Comparison of ENCODE assay signal across 11 mouse cellular contexts in genomic region chr15:73933662-73934108, GRCm38 (mm10).
DNase-seq lines count a peak whose midpoint lies in the region; ATAC-seq lines count a peak whose summit lies in the region.
"Had no signal": no experiment of that assay in that cellular context is flagged by ENCODE, and none has a peak within 500 bp of the region (broad histone marks: within the 10 kb centered on the region; RNA-seq: fewer than 3 reads in every experiment).

No protein-coding gene starts in this region.

- ATAC-seq in heart, embryonic 12.5 days (ENCODE audit: insufficient number of reproducible peaks, low FRiP score): peak; percentile 58
- ATAC-seq in embryonic facial prominence, embryonic 14.5 days (ENCODE audit: low read depth): no peak
- peak; percentile 68; the same call in 1 of the 2 replicates for ATAC-seq in hindbrain, embryonic 15.5 days (ENCODE audit: low FRiP score, low read depth)
- peak; percentile 38; the same call in 1 of the 2 replicates for ATAC-seq in neural tube, embryonic 12.5 days (ENCODE audit: low FRiP score, low read depth)
- no peak for ATAC-seq in kidney, embryonic 15.5 days (replicated peaks; ENCODE audit: low FRiP score)

- no peak overlapping the region for H3K4me2 ChIP-seq in heart, embryonic 12.5 days
- no peak overlapping the region for H3K4me2 ChIP-seq in embryonic facial prominence, embryonic 14.5 days (ENCODE audit: low read depth, low read length)
- H3K4me2 ChIP-seq in hindbrain, embryonic 15.5 days: no peak overlapping the region
- H3K4me2 ChIP-seq in neural tube, embryonic 12.5 days (replicated peaks): no peak overlapping the region
- H3K4me2 ChIP-seq in kidney, embryonic 15.5 days: no peak overlapping the region

- no peak for DNase-seq in heart, adult 9 months (ENCODE audit: low spot score in 2 of 2)
- DNase-seq in embryonic facial prominence, embryonic 14.5 days (ENCODE audit: low spot score): peak; percentile 20
- no peak for DNase-seq in frontal cortex, adult 2 months (ENCODE audit: extremely low spot score in 1 of 2, low spot score in 1 of 2)
- no peak for DNase-seq in layer of hippocampus, postnatal 36 days
- DNase-seq: kidney, adult 8-10 months; liver had no signal

- H3K4me1 ChIP-seq in heart, embryonic 12.5 days (replicated peaks): peaks cover 12% of the 10 kb centered on the region
- no peaks in the 10 kb centered on the region for H3K4me1 ChIP-seq in embryonic facial prominence, embryonic 14.5 days (ENCODE audit: control insufficient read depth, insufficient read depth, low read length)
- H3K4me1 ChIP-seq in hindbrain, embryonic 15.5 days (replicated peaks): peaks cover 11% of the 10 kb centered on the region
- peaks cover 19% of the 10 kb centered on the region for H3K4me1 ChIP-seq in neural tube, embryonic 12.5 days
- H3K4me1 ChIP-seq in kidney, embryonic 15.5 days: no peaks in the 10 kb centered on the region

- H3K27ac ChIP-seq in heart, embryonic 12.5 days (ENCODE audit: poor library complexity, severe bottlenecking): no peak overlapping the region
- no peak overlapping the region for H3K27ac ChIP-seq in embryonic facial prominence, embryonic 14.5 days (replicated peaks; ENCODE audit: low read depth, low read length)
- H3K27ac ChIP-seq in hindbrain, embryonic 15.5 days (replicated peaks): no peak overlapping the region
- H3K27ac ChIP-seq in neural tube, embryonic 12.5 days: no peak overlapping the region
- no peak overlapping the region for H3K27ac ChIP-seq in kidney, embryonic 15.5 days
- H3K27ac ChIP-seq: macrophage had no signal

- H3K9me3 ChIP-seq in heart, embryonic 12.5 days (replicated peaks): no peaks in the 10 kb centered on the region
- no peaks in the 10 kb centered on the region for H3K9me3 ChIP-seq in embryonic facial prominence, embryonic 14.5 days (ENCODE audit: control insufficient read depth, low read length)
- no peaks in the 10 kb centered on the region for H3K9me3 ChIP-seq in hindbrain, embryonic 15.5 days
- no peaks in the 10 kb centered on the region for H3K9me3 ChIP-seq in neural tube, embryonic 12.5 days
- no peaks in the 10 kb centered on the region for H3K9me3 ChIP-seq in kidney, embryonic 15.5 days (replicated peaks)

- H3K4me3 ChIP-seq in heart, embryonic 12.5 days: no peak overlapping the region
- H3K4me3 ChIP-seq in embryonic facial prominence, embryonic 14.5 days (ENCODE audit: low read depth, low read length): no peak overlapping the region
- no peak overlapping the region for H3K4me3 ChIP-seq in hindbrain, embryonic 15.5 days
- H3K4me3 ChIP-seq in neural tube, embryonic 12.5 days: no peak overlapping the region
- H3K4me3 ChIP-seq in kidney, embryonic 15.5 days (replicated peaks): no peak overlapping the region

- WGBS in heart, embryonic 12.5 days: 15% methylated on average over 3 of the region's 3 CpGs
- 10% methylated on average over 3 of the region's 3 CpGs for WGBS in embryonic facial prominence, embryonic 14.5 days
- 9% methylated on average over 3 of the region's 3 CpGs for WGBS in hindbrain, embryonic 15.5 days
- 12% methylated on average over 3 of the region's 3 CpGs for WGBS in neural tube, embryonic 12.5 days
- 28% methylated on average over 3 of the region's 3 CpGs for WGBS in kidney, embryonic 15.5 days

- H3K27me3 ChIP-seq in heart, embryonic 12.5 days (replicated peaks): peaks cover 3% of the 10 kb centered on the region; the same call in 1 of the 2 replicates
- H3K27me3 ChIP-seq in embryonic facial prominence, embryonic 14.5 days (replicated peaks; ENCODE audit: control insufficient read depth, insufficient read depth, low read length): no peaks in the 10 kb centered on the region
- H3K27me3 ChIP-seq in hindbrain, embryonic 15.5 days: no peaks in the 10 kb centered on the region
- H3K27me3 ChIP-seq in neural tube, embryonic 12.5 days (replicated peaks): no peaks in the 10 kb centered on the region
- H3K27me3 ChIP-seq in kidney, embryonic 15.5 days: 0 out of 2 replicates have a peak, but pooled peaks cover 3% of the 10 kb centered on the region

- H3K9ac ChIP-seq in heart, embryonic 12.5 days: no peak overlapping the region
- H3K9ac ChIP-seq in embryonic facial prominence, embryonic 14.5 days (ENCODE audit: low read depth, low read length): no peak overlapping the region
- no peak overlapping the region for H3K9ac ChIP-seq in hindbrain, embryonic 15.5 days
- H3K9ac ChIP-seq in neural tube, embryonic 12.5 days: no peak overlapping the region
- no peak overlapping the region for H3K9ac ChIP-seq in kidney, embryonic 15.5 days

- H3K36me3 ChIP-seq in heart, embryonic 12.5 days: no peaks in the 10 kb centered on the region
- H3K36me3 ChIP-seq in embryonic facial prominence, embryonic 14.5 days (ENCODE audit: control insufficient read depth, insufficient read depth, low read length): no peaks in the 10 kb centered on the region
- no peaks in the 10 kb centered on the region for H3K36me3 ChIP-seq in hindbrain, embryonic 15.5 days
- no peaks in the 10 kb centered on the region for H3K36me3 ChIP-seq in neural tube, embryonic 12.5 days
- H3K36me3 ChIP-seq in kidney, embryonic 15.5 days: no peaks in the 10 kb centered on the region

Comparison
In these comparisons a context has a peak if more than half of its experiments do, and no peak if none do; other contexts are left out.
1. ATAC-seq: peak in heart, embryonic 12.5 days (single experiment), hindbrain, embryonic 15.5 days (single experiment) and neural tube, embryonic 12.5 days (single experiment); none in embryonic facial prominence, embryonic 14.5 days (single experiment) and kidney, embryonic 15.5 days (single experiment).